Mouse (Mus musculus) spleen, postnatal 4 days (tissue): ENCODE data around the gene Etv6.

Experiments used
- DNase-seq, 2 experiments: peaks; one replicate each; pipeline ENCODE4 v3.0.0; 2022; ENCODE audit warnings: low spot score in 2 of 2

Gene Etv6

DNA sequence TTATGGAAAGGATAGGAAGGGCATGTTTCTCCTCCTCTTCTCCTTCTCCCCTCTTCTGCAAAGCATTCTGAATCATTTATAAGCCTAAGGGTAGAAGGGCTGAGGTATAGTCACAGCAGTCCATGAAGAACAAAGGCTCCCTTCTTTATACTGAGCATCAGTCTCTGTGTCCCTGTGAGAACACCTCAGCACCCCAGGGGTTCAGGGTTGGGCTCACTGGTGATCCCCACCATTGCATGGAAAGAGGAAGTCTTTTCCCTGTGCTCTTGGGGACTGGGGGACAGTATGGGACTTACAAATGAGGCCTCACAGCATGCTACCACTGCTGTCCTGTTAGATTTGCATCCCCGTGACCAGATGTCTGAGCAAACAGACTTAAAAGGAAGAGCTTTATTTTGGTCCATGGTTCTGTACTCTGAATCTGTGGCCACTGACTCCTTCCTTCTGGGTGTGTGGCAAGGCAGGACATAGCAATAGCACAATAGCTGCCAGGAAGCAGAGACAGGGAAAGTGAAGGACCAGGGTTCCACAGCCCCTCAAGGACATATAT, 106.2 kb downstream of the Etv6 start:
- no peak for DNase-seq

DNA sequence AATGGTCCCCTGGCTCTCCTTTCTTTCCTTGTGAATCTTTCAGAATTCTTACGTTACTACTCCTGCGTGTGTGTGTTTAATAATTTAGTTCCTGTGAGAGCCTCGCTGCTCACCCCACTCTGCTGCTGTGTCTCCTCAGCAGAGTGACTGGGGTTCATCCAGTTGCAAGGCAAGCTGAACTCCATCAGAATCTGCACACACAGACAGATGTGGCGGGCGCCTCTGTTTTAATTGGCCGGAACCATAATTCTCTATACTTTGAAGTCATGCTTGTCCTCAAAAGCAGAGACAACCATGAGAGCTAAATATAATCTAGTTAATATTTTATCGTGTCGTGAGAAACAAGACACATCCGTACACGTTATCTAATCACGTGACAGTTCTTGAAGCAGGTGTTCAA, 107.2 kb downstream of the Etv6 start:
- no peak for DNase-seq

DNA sequence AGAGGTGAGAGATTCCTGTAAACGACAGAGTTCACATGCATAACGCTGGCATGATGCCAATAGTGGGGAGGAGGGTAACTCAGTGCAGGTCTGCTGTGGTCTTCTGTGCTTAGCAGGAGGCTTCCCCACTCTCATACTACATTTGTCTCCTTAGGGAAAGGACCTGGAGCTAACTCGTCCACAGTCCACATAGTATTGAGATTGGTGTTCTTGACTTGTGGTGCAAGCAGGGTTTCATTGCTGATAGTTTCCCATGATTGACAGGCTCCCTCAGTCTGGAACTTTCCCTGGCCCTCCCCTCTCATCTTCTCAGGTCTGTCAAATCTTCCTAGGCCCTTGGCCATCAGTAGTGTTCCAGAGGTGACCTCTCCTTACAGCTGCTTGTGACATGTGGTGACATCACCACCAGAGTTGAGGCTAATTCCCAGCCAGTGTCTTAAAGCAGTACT, 108.2 kb downstream of the Etv6 start:
- DNase-seq = no peak

DNA sequence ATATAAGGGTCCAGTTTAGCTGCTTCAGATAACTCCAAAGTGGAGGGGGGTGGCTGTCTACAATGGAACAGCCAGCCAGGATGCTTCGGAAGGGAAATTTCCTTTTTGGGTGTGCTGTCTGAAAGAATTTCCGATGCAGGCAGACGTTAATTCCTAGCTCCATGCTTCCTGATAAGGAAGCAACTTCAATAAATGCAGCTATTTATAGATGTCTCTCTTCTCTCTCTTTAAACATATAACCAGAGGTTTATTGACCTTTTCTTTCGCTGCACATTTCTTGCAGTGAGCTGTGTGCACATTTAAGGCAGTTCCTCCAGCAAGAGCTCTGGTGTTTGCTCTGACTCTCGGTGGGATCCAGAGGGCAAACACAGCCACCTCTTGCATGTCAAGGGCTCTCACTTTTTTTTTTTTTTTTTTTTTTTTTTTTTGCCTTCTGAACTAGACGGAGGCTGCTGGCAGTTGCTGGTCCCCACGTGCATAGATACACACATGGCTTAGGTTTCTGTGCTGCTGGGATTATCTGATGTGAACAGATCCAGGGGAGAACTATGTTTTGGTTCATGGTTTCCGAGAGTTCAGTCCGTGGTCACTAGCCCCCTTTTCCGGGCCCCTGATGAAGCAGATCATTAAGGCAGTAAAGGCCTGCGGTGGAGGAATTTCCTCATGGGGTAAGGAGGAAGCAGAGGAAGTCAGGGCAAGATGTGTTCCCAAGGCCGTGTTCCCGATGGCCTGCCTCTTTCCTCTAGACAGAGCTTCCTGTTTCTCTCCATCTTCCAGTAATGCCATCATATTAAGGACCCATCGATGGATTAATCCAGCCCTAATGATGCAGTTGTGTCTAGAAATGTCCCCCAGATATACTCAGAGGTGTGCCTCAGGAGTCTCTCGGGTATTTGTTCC, 109.0 kb downstream of the Etv6 start:
- peak in 1 of 2 experiments; percentile 54 for DNase-seq

DNA sequence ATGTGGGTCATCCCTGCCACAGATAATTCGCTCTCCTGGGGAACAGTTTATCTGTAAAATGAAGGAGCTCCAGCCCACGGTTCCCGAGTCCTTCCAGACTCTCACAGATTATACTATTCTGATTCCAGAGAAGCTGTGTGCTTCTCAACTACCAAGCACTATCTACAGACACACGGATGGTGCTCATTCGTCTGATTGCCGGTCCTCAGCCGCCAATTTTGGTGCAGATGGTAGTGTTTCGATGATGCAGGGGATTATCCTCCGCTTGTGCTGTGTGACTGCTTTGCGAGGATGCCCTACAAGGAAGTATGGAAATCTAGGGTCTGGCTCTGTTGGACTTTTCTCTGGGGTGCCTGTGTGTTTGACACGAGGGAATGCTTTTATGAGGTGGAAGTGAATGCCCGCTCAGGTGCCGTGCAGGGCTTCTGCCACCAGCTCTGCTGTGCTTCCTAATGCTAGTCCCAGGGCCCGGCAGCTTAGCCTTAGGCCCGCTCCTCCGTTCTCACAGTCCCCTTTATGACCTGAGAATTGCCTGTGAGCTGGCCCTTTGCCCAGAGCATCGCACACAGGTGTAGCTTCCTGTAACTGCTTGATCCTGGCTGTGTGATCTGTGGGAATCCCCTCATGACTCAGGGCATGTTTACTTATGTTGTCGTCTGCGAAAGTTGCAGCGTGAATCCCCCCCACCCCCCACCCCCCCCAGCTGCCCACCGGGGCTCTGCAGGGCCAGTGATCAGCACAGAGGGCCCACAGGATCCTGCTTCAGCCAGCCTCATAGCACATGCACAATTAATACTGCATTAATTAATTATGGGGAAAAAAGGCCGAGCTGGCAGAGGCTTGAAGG, 112.3 kb downstream of the Etv6 start:
- no peak for DNase-seq

DNA sequence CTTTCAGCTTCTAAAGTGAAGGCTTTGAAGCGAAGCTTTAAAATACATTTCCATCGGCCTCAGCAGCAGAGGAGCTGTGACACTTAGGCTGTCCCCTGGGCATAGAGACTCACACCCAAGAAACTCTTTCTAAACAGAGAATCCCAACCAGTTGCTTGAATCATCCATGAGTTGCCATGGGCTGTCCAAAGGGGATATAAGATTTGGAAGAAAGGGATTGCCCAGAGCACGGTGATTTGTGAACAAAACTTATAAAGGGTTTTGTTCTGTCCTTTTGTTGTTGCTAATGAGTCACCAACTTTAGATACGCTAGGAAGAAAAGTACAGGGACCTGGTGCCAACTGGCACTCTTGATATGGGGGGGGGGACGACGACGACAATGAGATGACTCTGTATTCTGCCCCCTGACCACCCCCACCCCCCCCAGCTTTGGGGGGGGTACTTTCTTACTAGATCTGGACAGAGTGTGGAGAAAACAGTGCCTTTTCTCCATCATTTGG, 113.0 kb downstream of the Etv6 start:
- no peak for DNase-seq

DNA sequence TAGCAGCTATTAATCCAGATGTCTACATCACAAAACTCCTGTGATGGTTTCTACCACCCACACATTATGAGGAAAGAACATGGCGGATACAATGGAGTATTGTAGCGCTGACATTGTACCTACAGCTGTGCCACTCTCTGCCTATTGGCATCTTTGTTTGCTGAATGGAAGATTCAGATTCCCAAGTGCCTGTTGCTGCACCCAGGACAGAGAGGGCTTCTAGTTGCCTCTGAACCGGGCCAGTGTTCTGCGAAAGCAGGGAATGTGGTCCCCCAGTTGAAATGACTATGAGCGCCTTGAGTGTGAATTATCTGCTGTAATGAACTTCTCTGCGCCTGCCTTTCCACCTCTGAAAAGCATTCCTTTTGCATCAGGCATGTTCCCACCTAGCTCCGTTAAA, 114.1 kb downstream of the Etv6 start:
- DNase-seq = no peak

DNA sequence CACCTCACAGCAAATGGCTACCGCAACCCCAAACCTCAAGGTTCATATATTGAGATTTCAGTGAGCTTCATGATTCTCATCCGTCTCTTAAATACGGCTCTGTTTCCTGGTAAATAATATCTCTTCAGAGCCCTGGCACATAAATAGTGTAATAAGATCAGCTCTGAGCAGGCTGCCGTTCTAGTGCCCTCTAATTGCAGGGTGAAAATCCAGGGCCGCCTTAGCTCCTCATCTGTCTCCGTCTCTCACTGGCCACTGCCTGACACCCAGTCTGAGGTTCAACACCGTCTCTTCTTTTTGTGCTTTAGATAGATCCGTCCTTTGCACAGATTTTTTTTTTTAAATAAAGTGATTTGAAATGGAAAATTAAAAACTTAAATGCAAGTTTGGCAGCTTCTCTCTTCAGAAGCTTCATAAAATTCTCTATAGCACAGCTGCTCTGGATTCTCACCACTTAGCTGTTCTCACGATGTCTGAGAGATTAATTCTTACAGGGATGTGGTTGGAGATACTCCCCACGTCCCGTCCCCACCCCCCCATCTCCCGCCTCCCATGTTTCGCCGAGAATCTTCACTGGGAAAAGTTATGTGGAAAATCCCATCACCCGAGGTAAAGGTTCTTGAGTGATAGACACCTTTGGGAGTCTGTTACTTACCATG, 115.7 kb downstream of the Etv6 start:
- DNase-seq = no peak

DNA sequence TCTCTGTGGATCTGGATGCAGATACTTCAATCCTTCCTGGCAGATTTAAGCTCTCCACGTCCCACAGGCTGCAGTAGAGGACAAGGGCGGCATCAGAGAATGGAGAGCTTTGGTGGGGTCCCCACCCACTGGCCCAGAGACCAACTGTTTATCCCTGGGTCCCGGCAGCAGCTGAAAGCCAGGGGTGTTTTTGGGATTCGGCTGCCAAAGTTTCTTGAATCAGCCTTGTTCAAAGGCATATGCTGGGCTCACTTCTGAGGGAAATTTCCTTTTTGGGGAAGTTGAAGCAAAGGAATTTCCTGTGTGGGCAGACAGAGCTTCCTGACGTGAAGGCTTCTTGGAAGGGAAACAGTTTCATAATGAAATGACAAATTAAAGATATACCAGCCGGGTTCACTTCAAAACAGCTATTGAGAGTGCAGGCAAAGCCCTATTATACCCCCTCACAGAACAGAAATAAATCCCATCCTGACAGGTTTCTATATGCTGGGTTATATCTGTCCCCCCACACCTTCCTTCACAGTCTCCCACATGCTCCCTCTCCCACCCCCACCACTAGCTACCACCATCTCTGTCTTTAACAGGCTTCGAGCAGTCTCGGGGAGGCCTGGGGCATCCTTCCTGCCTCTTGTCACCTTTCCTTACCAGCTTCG, 116.5 kb downstream of the Etv6 start:
- DNase-seq = no peak

DNA sequence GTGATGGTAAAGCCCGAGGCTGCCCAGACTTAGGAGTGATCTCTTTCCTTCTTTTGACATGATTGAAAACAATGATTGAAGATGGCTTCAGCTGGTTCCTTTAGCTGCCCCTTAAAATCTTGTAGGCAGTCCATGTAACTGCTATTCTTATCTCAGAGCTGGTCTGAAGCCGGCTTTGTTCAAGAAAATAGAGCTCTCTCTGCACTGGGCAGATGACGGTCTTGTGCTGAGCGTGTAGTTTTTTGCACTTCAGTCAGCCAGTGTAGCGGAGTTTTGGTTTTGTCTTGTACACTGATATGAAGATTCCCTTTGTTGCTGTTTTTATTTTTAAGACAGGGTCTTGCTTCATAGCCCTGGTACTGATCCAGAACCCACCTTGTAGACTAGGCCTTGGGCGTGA, 117.0 kb downstream of the Etv6 start:
- no peak for DNase-seq

DNA sequence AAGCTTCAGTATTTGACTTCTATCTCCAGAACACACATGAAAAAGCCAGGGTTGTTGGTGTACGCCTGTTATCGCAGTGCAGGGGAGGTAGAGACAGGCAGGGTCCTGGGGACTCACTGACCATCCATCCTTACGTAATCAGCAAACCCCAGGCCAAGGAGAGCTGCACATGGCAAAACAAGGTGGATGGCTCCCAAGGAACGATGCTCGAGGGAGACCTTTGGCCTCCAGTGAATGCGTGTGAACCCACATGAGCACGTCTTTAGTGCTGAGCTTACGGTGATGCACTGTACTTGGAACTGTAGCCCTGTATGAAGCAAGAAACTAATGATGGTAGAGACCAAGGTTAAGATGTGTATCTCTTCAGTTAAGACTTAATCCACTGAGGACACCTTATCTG, 119.2 kb downstream of the Etv6 start:
- DNase-seq = no peak

DNA sequence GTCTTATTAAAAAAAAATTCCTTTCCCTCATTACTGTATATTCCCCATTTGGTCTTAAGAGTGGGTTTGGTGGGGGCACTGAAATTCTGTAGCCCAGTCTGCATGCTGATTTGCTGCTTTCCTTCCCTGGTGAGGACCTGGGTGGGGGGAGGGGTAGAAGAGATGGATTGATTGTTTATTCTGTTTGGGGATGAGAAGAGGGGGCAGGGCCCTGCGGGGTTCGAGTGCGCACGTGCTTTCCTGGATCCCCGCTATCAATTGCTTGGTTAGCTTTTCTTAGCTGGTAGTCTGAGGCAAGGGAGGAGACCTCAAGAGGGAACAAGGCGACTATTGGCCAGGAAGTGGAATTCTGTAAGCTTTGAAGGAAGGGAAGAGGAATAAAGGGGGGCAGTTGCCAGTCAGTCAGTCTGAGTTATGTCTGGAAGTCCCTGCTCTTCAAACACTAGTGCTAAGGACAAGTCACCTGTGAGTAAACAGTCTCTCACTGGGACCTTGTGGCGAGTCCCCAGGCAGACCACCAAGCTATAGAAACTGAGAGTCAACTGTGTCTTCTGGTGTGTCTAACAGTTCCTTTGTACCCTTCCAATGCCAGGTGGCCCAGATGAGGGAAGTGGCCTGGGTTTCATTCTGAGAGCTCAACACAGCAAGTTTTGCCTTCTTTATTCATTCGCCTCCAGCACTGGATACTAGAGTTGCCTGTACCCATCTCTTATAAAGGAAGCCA, 120.6 kb downstream of the Etv6 start:
- DNase-seq = no peak

DNA sequence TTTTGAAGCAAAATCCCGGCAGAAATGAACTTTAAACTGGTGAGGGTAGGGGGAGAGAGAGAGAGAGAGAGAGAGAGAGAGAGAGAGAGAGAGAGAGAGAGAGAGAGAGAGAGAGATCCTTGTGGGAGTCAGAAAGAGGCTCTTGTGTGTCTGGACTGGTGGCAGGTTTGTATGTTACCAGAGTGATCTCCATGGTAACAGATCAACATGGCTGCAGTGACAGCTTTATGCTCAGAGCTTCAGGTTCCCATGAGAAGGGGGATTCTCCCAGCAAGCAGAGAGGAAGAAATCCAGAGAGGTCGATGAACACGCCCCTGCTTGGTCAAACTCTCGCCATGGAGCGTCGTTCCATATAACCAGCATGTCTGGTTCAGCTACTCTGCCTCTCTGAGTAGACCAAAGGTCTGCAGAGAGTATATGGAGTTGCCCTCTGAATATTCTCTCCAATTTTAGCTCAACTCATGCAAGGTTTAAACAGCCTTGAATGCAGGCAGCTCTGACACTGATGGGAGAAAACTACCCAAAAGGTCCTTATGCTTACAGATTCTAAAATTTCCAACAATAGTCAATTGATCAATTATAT, 122.1 kb downstream of the Etv6 start:
- DNase-seq = no peak

DNA sequence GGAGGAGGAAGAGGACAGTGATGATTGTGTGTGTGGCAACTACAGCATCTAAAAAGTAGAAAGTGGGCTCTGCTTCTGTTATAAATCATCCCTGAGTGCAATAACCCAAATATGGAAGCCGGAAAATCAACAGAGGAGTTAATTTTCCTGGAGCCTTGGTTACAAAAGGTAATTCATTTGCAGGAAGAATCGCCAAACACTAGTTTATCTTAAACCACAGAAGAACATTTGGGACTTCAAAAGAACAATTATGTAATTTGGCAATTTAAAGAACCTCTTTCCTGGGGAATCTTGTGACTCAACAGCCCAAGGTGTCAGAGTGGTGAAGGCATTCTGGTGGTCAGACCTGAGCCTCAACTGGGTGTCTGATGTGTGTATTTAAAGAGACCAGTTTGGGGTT, 122.7 kb downstream of the Etv6 start:
- no peak for DNase-seq

DNA sequence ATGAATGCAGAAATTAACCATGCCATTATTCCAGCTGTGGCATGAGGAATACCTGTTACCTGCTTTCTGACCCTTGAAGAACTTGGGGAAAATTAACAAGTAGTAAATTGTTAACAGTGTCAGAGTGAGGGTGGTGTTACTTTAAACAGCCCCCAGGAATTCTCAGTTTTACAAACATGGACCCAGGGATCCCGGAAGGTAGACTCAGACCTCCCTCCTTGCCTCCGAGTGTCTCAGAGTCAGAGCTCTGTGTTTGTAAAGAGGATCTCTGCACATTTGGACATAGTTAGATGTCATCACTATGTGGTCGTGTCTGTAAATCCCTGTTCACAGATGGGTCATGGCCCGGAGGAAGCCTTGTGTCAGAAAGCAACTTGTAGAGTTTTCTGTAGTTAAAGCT, 124.2 kb downstream of the Etv6 start:
- DNase-seq = no peak

DNA sequence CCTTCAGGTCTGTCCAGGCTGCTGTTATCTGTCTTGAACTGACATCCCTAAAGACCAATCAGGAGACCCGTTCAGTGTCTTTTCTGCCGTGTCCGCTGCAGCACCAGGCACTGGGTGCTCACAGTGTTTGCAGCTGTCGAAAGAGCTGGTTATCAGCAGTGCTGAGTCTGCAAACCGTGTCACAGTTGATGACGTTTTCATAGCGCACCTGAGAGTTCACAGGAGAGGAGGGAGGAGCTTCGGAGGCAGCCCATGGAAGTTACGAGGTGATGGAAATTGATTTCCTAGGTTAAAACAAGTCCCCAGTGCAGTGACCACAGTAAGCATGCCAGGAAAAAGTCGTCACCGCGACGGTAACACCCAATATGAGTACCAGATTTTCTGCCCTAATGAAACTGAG, 125.5 kb downstream of the Etv6 start:
- no peak for DNase-seq

DNA sequence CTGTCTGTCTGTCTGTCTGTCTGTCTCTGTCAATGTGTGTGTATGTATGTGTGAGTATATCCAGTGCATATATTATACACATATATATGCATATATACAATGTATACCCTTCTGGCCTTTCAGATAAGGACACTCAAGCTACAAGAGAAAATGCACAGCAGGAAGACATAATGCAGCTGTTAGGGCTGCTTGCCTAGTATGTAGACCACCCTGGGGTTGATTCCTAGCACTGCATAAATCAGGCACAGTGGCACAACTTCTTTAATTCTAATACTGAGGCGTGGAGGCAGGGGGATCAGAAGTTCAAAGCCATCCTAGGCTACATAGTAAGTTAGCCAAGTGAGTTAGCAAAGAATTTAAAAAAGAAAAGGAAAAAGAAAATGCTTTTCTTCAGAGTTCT, 127.8 kb downstream of the Etv6 start:
- DNase-seq = no peak

DNA sequence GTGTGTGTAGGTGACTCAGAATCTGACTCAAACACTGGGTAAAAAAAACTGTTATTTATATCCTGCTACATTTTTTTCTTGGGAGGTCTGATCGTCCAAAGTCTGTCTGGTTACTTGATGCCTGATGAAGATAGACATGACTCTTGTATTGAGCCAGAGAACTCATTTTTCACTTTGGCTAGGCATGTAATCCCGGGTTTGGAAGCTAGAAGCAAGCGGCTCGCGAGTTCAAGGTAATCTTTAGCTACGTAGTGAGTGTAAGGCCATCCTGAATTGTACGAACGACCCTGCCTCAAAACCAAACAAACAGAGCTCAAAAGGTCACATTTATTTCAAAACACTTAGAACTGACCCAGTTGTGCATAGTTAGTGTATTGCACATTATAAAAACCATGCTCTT, 128.9 kb downstream of the Etv6 start:
- DNase-seq = no peak

DNA sequence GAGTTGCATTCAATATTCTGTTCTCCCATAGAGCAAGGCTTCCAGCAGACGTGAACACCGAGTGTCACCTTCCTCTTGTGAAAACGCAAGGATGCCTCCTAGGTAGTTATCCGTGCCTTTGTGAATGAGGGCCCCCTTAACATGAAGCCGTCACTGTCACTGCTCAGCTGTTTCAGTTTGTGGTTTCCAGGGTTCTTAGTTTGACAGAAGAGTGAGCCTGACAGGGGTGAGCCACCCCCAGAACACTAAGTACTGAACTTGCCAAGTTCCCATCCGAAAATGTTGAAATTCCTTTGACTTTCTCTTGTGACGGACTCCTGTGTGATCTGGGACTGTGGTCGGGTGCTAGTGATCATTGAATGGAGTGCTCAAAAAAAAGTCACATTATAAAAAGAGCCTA, 129.5 kb downstream of the Etv6 start:
- DNase-seq = no peak

DNA sequence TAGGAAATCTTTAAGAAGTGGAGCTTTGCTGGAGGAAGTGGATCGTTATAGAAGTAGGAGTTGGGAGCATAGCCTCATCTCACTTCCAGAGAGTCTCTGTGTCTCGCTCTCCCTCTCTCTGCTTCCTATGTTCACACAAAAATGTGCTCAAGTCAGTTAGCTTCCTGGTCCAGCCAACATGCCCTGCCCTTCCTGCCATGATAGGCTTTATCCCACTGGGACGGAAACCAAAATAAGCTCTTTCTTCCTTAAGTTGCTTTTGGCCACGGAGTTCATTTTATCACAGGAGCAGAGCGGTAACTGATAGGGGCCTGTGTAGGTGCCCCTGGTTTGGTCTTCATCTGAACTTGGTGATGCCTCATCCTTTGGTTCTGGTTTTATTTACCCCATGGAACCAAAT, 132.5 kb downstream of the Etv6 start:
- DNase-seq = no peak
